Mouse (Mus musculus) c-Kit-positive CD71-negative TER-119-negative erythroid progenitor cells, embryonic 14.5 days (primary cell): ENCODE results near the gene Olfr658.

Source experiments
- DNase-seq: peaks from one replicate; pipeline ENCODE4 v3.0.0-alpha.2; 2013; ENCODE audit warnings: low read depth

The Olfr658 gene

DNA sequence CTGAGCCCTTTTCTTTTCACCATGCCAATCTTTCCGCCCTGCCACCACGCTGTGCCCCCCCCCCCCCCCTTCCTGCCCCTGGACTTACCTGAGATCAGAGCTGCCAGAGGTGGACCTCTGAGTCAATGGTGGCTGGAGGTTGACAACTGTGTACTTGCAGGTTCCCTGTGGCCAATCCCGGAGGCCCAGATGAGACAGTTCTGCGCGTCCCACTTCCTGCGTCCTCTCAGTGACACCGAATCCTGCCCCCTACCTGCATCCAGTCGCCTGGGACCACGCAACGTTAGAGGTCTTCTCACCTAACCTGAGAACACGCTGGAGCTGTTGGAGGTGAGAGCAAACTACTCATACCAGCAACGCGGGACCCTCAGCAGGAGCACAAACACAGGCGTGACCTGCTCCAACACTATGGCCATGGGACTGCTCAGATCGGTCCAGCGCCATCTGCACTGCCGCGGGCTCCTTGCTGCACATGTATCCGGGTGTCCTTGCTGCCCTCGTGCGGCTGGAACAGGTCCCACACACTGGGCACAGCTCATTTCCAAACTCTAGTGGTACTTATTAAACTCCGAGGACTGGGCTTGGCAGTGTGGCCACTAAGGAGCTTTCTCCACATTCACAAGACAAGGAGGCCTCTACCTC is at the start of gene Olfr658:
Olfr658 (minus strand) TSS at position 465 of the 642 bp plus-strand sequence.
- peak; percentile 2 for DNase-seq

DNA sequence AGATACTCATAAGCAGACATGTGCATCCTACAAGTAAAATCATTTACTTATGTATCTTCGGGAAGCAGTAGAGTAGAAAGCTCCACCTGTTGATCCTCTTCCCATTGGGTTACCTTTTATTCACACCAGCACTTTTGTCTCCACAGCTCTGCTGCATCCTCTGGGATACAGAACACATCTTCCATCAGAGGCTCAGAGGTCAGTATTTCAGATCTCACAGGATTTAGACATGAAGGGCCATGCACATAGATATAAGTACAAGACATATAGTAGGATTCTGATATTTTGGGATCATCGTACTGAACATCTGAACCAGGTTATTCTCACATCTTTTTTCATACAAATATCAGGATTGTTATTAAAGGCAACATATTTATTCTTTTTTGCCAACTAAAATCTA is 39.1 kb upstream of the Olfr658 start, which contains the start of gene Olfr661:
Olfr661 (plus strand) TSS at position 301 of the 400 bp plus-strand sequence.
- DNase-seq: no peak

DNA sequence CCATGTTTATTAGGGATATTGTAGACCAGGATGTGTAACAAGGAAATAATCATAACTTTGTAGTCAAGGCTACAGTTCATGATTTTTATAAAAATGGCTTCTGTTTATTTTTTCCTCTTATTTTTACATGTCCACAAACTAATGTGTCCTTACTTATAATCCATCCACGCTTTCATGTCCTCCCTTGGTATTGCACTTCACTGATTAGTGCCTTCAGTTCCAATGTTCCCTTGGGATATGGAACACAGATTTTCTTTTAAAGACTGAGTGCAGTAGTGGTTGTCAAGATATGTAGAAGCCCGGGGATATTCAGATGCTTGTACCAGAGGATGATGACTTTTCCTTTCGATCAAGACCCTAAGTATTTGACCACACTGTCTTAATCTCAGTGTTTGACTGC is 19.3 kb upstream of the Olfr658 start, which contains the start of gene Olfr659:
Olfr659 (plus strand) TSS at position 301 of the 400 bp plus-strand sequence.
- no peak for DNase-seq

DNA sequence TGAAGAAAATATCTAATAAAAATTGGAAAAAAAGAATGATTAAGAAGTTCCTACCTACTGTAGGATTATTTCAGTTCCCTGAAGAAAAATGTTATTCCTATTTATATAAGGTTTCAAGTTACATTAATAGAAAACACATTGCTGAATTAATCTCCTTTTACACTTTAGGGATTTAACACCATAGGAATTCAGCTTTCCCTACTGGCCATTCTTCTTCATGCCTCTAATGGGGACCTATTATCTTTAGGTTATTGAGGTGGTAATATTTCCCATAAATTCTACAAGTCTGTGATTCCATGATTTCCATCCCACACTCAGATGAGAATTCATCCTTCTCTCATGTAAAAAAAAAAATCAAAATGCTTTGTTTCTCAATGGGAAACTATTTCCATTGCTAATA is 22.6 kb downstream of the Olfr658 start, which contains the start of gene Olfr657:
Olfr657 (plus strand) TSS at position 301 of the 400 bp plus-strand sequence.
- no peak for DNase-seq

DNA sequence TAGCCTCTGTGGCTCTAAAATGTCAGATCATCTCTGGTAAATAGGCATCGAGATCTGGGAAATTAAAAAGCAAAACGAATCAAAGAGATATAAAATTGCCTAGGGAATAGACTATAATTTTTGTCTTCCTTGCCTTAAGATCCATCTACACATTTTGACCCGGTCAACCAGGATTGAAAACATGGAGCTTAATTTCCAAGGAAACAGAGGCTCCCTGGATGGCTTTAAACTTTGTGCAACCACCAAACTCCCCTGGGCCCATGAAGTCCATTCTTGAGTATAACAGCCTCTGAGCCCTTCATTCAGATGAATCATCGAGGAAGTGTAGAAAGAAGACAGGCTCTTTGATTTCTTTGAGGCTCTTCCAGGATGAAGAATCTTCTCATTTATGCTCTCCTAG is 33.5 kb downstream of the Olfr658 start, which contains the start of gene Olfr656:
Olfr656 (plus strand) TSS at position 301 of the 400 bp plus-strand sequence.
- no peak for DNase-seq

DNA sequence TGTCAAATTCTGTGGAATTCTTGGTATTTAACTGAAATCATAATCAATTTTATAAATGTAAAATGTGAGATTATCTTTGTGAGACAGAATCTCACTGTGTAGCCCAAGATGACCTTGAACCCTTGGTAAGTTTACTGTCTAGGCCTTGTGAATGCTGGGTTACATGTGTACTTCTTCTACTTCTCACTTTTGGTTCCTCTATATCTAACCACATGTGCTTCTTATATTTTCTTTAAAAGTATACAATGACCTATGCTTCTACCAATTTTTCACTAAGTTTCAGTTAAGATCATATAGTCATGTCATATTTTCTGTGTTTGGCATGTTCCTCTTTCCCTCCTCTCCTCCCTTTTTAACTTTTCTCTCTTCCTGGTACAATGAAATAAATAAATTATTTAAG is 42.4 kb downstream of the Olfr658 start:
- no peak for DNase-seq

DNA sequence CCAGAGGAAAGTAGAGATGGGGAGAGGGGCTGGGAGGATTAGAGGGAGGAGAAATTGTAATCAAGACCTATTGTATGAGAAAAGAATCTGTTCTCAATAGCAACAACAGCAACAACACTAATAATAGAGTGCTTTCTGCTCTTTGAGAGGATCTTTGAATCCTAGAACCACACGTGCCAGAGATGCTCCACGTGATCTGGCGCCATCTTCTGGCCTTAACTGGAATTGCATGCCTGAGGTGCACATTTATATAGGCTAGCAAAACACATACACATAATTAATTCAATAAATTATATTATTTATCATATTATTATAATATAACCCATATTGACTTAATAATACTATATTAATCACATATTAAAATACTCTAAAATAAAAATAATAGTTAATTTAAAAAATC is 43.9 kb downstream of the Olfr658 start:
- DNase-seq: peak; percentile 37

DNA sequence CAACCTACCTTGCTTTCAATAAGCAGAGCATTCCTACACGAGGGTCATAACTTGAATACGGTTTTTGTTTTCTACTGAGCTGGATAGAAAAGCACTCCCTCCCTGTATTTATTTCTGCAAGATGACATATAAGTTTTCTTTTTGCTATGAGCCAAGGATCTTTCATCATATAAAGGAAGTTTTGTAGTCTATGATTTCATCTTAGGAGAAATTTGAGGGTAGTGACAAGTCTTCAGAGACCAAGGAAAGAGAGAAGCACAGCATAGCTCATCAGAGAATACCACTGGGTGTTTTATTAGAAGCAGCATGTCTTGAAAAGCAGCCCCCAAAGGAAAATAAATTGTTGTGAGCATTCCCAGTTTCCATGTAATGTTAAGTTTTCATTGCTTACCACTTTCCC is 45.4 kb downstream of the Olfr658 start, which contains the start of gene Olfr655:
Olfr655 (minus strand) TSS at position 101 of the 400 bp plus-strand sequence.
- no peak for DNase-seq
